ENCODE assay signal across 8 mouse cellular contexts in the genomic region with DNA sequence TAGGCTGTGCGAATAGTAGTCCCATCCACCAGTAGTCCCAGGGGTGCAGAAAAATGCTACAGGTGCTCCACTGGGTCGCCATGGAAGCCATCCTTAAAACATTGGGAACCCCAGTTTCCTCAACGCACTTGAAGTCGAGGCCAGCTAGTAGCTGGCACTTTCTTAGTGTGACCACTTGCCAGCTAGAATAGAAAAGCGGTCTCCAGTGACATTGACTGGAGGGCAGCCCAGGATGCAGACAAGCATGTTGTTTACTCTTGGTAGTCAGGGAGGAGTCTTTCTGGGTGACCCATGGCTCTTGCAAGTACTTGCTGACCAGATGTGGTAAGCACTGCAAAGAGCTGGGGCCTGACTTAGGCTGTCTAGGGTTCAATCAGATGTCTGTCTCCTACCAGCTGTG. TPM values are rescaled to one million over a fixed set of nuclear protein-coding genes. Genes with fewer than 3 reads are reported as not detected.
DNase-seq lines count a peak whose midpoint lies in the region; ATAC-seq and TF ChIP-seq lines count a peak whose summit lies in the region.

No protein-coding gene starts in this region.

- H3K9ac ChIP-seq in forebrain, postnatal 0 days: peak overlapping the region; percentile 56
- peak overlapping the region; percentile 76 for H3K9ac ChIP-seq in intestine, embryonic 16.5 days (ENCODE audit: low read depth, low read length)
- H3K9ac ChIP-seq in midbrain, embryonic 16.5 days (ENCODE audit: low read depth, low read length): peak overlapping the region; percentile 59; the same call in 1 of the 2 replicates

- peaks cover 28% of the 10 kb centered on the region for H3K36me3 ChIP-seq in erythroblast, embryonic 14.5 days (ENCODE audit: control insufficient read depth)
- H3K36me3 ChIP-seq in E14TG2a.4 (ENCODE audit: insufficient read depth, low read length): peaks cover 31% of the 10 kb centered on the region
- peaks cover 24% of the 10 kb centered on the region for H3K36me3 ChIP-seq in forebrain, postnatal 0 days (ENCODE audit: insufficient read depth)
- H3K36me3 ChIP-seq in intestine, embryonic 16.5 days (ENCODE audit: control insufficient read depth, insufficient read depth, low read length): peaks cover 10% of the 10 kb centered on the region; the same call in 1 of the 2 replicates
- peaks cover 7% of the 10 kb centered on the region; the same call in 1 of the 2 replicates for H3K36me3 ChIP-seq in midbrain, embryonic 16.5 days (ENCODE audit: control insufficient read depth, insufficient read depth, low read length)

- peak overlapping the region; percentile 81 for H3K27ac ChIP-seq in forebrain, postnatal 0 days (ENCODE audit: low read depth, low read length)
- H3K27ac ChIP-seq in intestine, embryonic 16.5 days (ENCODE audit: low read length): peak overlapping the region; percentile 72; the same call in 1 of the 2 replicates
- H3K27ac ChIP-seq in midbrain, embryonic 16.5 days (ENCODE audit: low read length): peak overlapping the region; percentile 66

- peaks cover 6% of the 10 kb centered on the region for H3K27me3 ChIP-seq in erythroblast, embryonic 14.5 days (ENCODE audit: control insufficient read depth)
- H3K27me3 ChIP-seq in E14TG2a.4 (ENCODE audit: insufficient read depth, low read length): peaks cover 18% of the 10 kb centered on the region
- H3K27me3 ChIP-seq in forebrain, postnatal 0 days (ENCODE audit: insufficient read depth, low read length): no peaks in the 10 kb centered on the region
- no peaks in the 10 kb centered on the region for H3K27me3 ChIP-seq in intestine, embryonic 16.5 days (replicated peaks; ENCODE audit: control insufficient read depth, insufficient read depth, low read length)
- no peaks in the 10 kb centered on the region for H3K27me3 ChIP-seq in midbrain, embryonic 16.5 days (ENCODE audit: control insufficient read depth, insufficient read depth, low read depth, low read length)

- H3K9me3 ChIP-seq in erythroblast, embryonic 14.5 days (ENCODE audit: control insufficient read depth, low read length): no peaks in the 10 kb centered on the region
- no peaks in the 10 kb centered on the region for H3K9me3 ChIP-seq in E14TG2a.4 (ENCODE audit: low read length)
- no peaks in the 10 kb centered on the region for H3K9me3 ChIP-seq in forebrain, postnatal 0 days (ENCODE audit: low read length)
- H3K9me3 ChIP-seq in intestine, embryonic 16.5 days (ENCODE audit: control insufficient read depth, low read length): no peaks in the 10 kb centered on the region
- H3K9me3 ChIP-seq in midbrain, embryonic 16.5 days (replicated peaks; ENCODE audit: control insufficient read depth, low read length, poor library complexity, severe bottlenecking): no peaks in the 10 kb centered on the region

- WGBS in forebrain, postnatal 0 days: 54% methylated on average over 5 of the region's 5 CpGs
- WGBS in intestine, embryonic 16.5 days: 60% methylated on average over 5 of the region's 5 CpGs
- WGBS in midbrain, embryonic 16.5 days: 60% methylated on average over 5 of the region's 5 CpGs

- H3K4me3 ChIP-seq in erythroblast, embryonic 14.5 days (replicated peaks): peak overlapping the region; percentile 76
- H3K4me3 ChIP-seq in E14TG2a.4 (replicated peaks; ENCODE audit: low read length): peak overlapping the region; percentile 90
- peak overlapping the region; percentile 69 for H3K4me3 ChIP-seq in forebrain, postnatal 0 days (ENCODE audit: low read depth, low read length)
- H3K4me3 ChIP-seq in intestine, embryonic 16.5 days (ENCODE audit: low read length): peak overlapping the region; percentile 75
- H3K4me3 ChIP-seq in midbrain, embryonic 16.5 days (ENCODE audit: low read depth, low read length): peak overlapping the region; percentile 73

- TF ChIP-seq CTCF in E14TG2a.4 (conservative IDR thresholded peaks at IDR 0.05; ENCODE audit: low read length): no peak
- no peak for TF ChIP-seq CTCF in forebrain, postnatal 0 days (IDR thresholded peaks at IDR 0.05; ENCODE audit: low read depth)

- H3K4me2 ChIP-seq in forebrain, postnatal 0 days (ENCODE audit: low read depth): peak overlapping the region; percentile 63
- peak overlapping the region; percentile 83 for H3K4me2 ChIP-seq in intestine, embryonic 16.5 days (ENCODE audit: low read depth, low read length)
- peak overlapping the region; percentile 77 for H3K4me2 ChIP-seq in midbrain, embryonic 16.5 days (ENCODE audit: low read length)

- no peak for DNase-seq in forebrain, postnatal 0 days
- no peak for DNase-seq in thymus, postnatal 36 days

- ATAC-seq in erythroblast, adult 5-6 weeks (replicated peaks; ENCODE audit: low FRiP score, poor library complexity, severe bottlenecking): no peak
- peak; percentile 12; the same call in 1 of the 2 replicates for ATAC-seq in forebrain, postnatal 0 days
- ATAC-seq in intestine, embryonic 16.5 days: no peak
- ATAC-seq in midbrain, embryonic 16.5 days: peak; percentile 3; the same call in 1 of the 2 replicates
- ATAC-seq in megakaryocyte progenitor cell, adult 5-6 weeks (replicated peaks; ENCODE audit: poor library complexity): no peak

- H3K4me1 ChIP-seq in erythroblast, embryonic 14.5 days (ENCODE audit: control insufficient read depth): peaks cover 33% of the 10 kb centered on the region
- peaks cover 61% of the 10 kb centered on the region for H3K4me1 ChIP-seq in E14TG2a.4 (replicated peaks; ENCODE audit: low read depth, low read length)
- H3K4me1 ChIP-seq in forebrain, postnatal 0 days (ENCODE audit: insufficient read depth): 0 out of 2 replicates have a peak, but pooled peaks cover 8% of the 10 kb centered on the region
- peaks cover 17% of the 10 kb centered on the region for H3K4me1 ChIP-seq in intestine, embryonic 16.5 days (ENCODE audit: control insufficient read depth, insufficient read depth, low read length)
- peaks cover 19% of the 10 kb centered on the region for H3K4me1 ChIP-seq in midbrain, embryonic 16.5 days (ENCODE audit: control insufficient read depth, insufficient read depth, low read length)

RNA-seq across cellular contexts. Expression of gene Dpp3, which starts 0.7 kb away (rescaled TPM):
- polyA plus RNA-seq in erythroblast, embryonic 14.5 days (2012): 4.8 and 6.0 TPM in 2 replicates
- total RNA-seq in erythroblast, adult 5-6 weeks (2015; ENCODE audit: low replicate concordance): 4.6 and 7.5 TPM in 2 replicates
- total RNA-seq in erythroblast, adult 5-6 weeks (2017; ENCODE audit: low replicate concordance): 6.0 and 7.3 TPM in 2 replicates
- total RNA-seq in forebrain, postnatal 0 days (2014; rRNA removed): 67.4 and 84.2 TPM in 2 replicates
- polyA plus RNA-seq in forebrain, postnatal 0 days (2015; fragmentation: Nextera tagmentation; extraction: Ambion mirVana): 75.2 and 76.8 TPM in 2 replicates
- 137 and 138 TPM in 2 replicates for polyA plus RNA-seq in intestine, embryonic 16.5 days (2015; fragmentation: Nextera tagmentation; extraction: Ambion mirVana)
- polyA plus RNA-seq in midbrain, embryonic 16.5 days (2015; fragmentation: Nextera tagmentation; extraction: Ambion mirVana): 108 and 109 TPM in 2 replicates
- total RNA-seq in megakaryocyte progenitor cell, adult 5-6 weeks (2015): 29.5 and 31.6 TPM in 2 replicates
- total RNA-seq in megakaryocyte progenitor cell, adult 5-6 weeks (2017): 46.3 and 47.9 TPM in 2 replicates

RNA-seq across cellular contexts. Expression of gene Peli3, which starts 14.1 kb away (rescaled TPM):
- not detected in 2 replicates for polyA plus RNA-seq in erythroblast, embryonic 14.5 days (2012)
- total RNA-seq in erythroblast, adult 5-6 weeks (2015; ENCODE audit: low replicate concordance): not detected in 2 replicates
- not detected in 2 replicates for total RNA-seq in erythroblast, adult 5-6 weeks (2017; ENCODE audit: low replicate concordance)
- total RNA-seq in forebrain, postnatal 0 days (2014; rRNA removed): 11.5 and 13.2 TPM in 2 replicates
- polyA plus RNA-seq in forebrain, postnatal 0 days (2015; fragmentation: Nextera tagmentation; extraction: Ambion mirVana): 7.7 and 10.9 TPM in 2 replicates
- 1.3 and 1.6 TPM in 2 replicates for polyA plus RNA-seq in intestine, embryonic 16.5 days (2015; fragmentation: Nextera tagmentation; extraction: Ambion mirVana)
- polyA plus RNA-seq in midbrain, embryonic 16.5 days (2015; fragmentation: Nextera tagmentation; extraction: Ambion mirVana): 11.3 and 17.0 TPM in 2 replicates
- not detected in 2 replicates for total RNA-seq in megakaryocyte progenitor cell, adult 5-6 weeks (2015)
- total RNA-seq in megakaryocyte progenitor cell, adult 5-6 weeks (2017): not detected in 2 replicates

RNA-seq across cellular contexts. Expression of gene Bbs1, which starts 22.4 kb away (rescaled TPM):
- 0.33 and 0.50 TPM in 2 replicates for polyA plus RNA-seq in erythroblast, embryonic 14.5 days (2012)
- total RNA-seq in erythroblast, adult 5-6 weeks (2015; ENCODE audit: low replicate concordance): 0.84 and 1.5 TPM in 2 replicates
- total RNA-seq in erythroblast, adult 5-6 weeks (2017; ENCODE audit: low replicate concordance): 0.42 and 1.2 TPM in 2 replicates
- 21.7 and 37.7 TPM in 2 replicates for total RNA-seq in forebrain, postnatal 0 days (2014; rRNA removed)
- 5.4 and 7.4 TPM in 2 replicates for polyA plus RNA-seq in forebrain, postnatal 0 days (2015; fragmentation: Nextera tagmentation; extraction: Ambion mirVana)
- polyA plus RNA-seq in intestine, embryonic 16.5 days (2015; fragmentation: Nextera tagmentation; extraction: Ambion mirVana): 2.4 and 2.8 TPM in 2 replicates
- 9.6 and 9.7 TPM in 2 replicates for polyA plus RNA-seq in midbrain, embryonic 16.5 days (2015; fragmentation: Nextera tagmentation; extraction: Ambion mirVana)
- 0.59 and 0.88 TPM in 2 replicates for total RNA-seq in megakaryocyte progenitor cell, adult 5-6 weeks (2015)
- 2.2 and 3.2 TPM in 2 replicates for total RNA-seq in megakaryocyte progenitor cell, adult 5-6 weeks (2017)

RNA-seq across cellular contexts. Expression of gene Mrpl11, which starts 33.2 kb away (rescaled TPM):
- polyA plus RNA-seq in erythroblast, embryonic 14.5 days (2012): 5.3 and 5.9 TPM in 2 replicates
- total RNA-seq in erythroblast, adult 5-6 weeks (2015; ENCODE audit: low replicate concordance): 3.7 and 4.4 TPM in 2 replicates
- total RNA-seq in erythroblast, adult 5-6 weeks (2017; ENCODE audit: low replicate concordance): 1.8 and 7.8 TPM in 2 replicates
- 101 and 129 TPM in 2 replicates for total RNA-seq in forebrain, postnatal 0 days (2014; rRNA removed)
- 162 and 198 TPM in 2 replicates for polyA plus RNA-seq in forebrain, postnatal 0 days (2015; fragmentation: Nextera tagmentation; extraction: Ambion mirVana)
- polyA plus RNA-seq in intestine, embryonic 16.5 days (2015; fragmentation: Nextera tagmentation; extraction: Ambion mirVana): 88.1 and 98.2 TPM in 2 replicates
- polyA plus RNA-seq in midbrain, embryonic 16.5 days (2015; fragmentation: Nextera tagmentation; extraction: Ambion mirVana): 101 and 107 TPM in 2 replicates
- total RNA-seq in megakaryocyte progenitor cell, adult 5-6 weeks (2015): 32.3 and 32.4 TPM in 2 replicates
- 51.6 and 63.6 TPM in 2 replicates for total RNA-seq in megakaryocyte progenitor cell, adult 5-6 weeks (2017)

RNA-seq across cellular contexts. Expression of gene Zdhhc24, which starts 50.3 kb away (rescaled TPM):
- 1.1 and 1.2 TPM in 2 replicates for polyA plus RNA-seq in erythroblast, embryonic 14.5 days (2012)
- total RNA-seq in erythroblast, adult 5-6 weeks (2015; ENCODE audit: low replicate concordance): 4.0 and 12.1 TPM in 2 replicates
- total RNA-seq in erythroblast, adult 5-6 weeks (2017; ENCODE audit: low replicate concordance): 9.6 and 10.5 TPM in 2 replicates
- total RNA-seq in forebrain, postnatal 0 days (2014; rRNA removed): 22.2 and 24.1 TPM in 2 replicates
- 9.1 and 15.2 TPM in 2 replicates for polyA plus RNA-seq in forebrain, postnatal 0 days (2015; fragmentation: Nextera tagmentation; extraction: Ambion mirVana)
- polyA plus RNA-seq in intestine, embryonic 16.5 days (2015; fragmentation: Nextera tagmentation; extraction: Ambion mirVana): 10.9 and 11.1 TPM in 2 replicates
- 22.7 and 26.1 TPM in 2 replicates for polyA plus RNA-seq in midbrain, embryonic 16.5 days (2015; fragmentation: Nextera tagmentation; extraction: Ambion mirVana)
- 6.8 TPM in 2 replicates for total RNA-seq in megakaryocyte progenitor cell, adult 5-6 weeks (2015)
- total RNA-seq in megakaryocyte progenitor cell, adult 5-6 weeks (2017): 3.6 and 6.8 TPM in 2 replicates

Comparison
In these comparisons a context has a peak if more than half of its experiments do, and no peak if none do; other contexts are left out.
1. ATAC-seq: peak in forebrain, postnatal 0 days (single experiment) and midbrain, embryonic 16.5 days (single experiment); none in erythroblast, adult 5-6 weeks (single experiment), intestine, embryonic 16.5 days (single experiment) and megakaryocyte progenitor cell, adult 5-6 weeks (single experiment).
2. RNA of gene Dpp3, which starts 0.7 kb away (polyA plus RNA-seq): 137 to 138 TPM in intestine, embryonic 16.5 days, 108 to 109 TPM in midbrain, embryonic 16.5 days and 75.2 to 76.8 TPM in forebrain, postnatal 0 days; 4.8 to 6.0 TPM in erythroblast, embryonic 14.5 days; every median in the first group is over 10 times any median in the second.
3. Peak in every context shown above with its lines, with median percentiles within 50 percentile points of each other: H3K4me3 ChIP-seq, H3K27ac ChIP-seq, H3K4me2 ChIP-seq and H3K9ac ChIP-seq.